Mouse (Mus musculus): ENCODE data around the gene 1700019D03Rik. TPM values are rescaled to one million over a fixed set of nuclear protein-coding genes. Genes with fewer than 3 reads are reported as not detected.

The 1700019D03Rik gene
- 0.42 and 1.4 TPM in 2 replicates for polyA plus RNA-seq (2012; rRNA removed)

DNA sequence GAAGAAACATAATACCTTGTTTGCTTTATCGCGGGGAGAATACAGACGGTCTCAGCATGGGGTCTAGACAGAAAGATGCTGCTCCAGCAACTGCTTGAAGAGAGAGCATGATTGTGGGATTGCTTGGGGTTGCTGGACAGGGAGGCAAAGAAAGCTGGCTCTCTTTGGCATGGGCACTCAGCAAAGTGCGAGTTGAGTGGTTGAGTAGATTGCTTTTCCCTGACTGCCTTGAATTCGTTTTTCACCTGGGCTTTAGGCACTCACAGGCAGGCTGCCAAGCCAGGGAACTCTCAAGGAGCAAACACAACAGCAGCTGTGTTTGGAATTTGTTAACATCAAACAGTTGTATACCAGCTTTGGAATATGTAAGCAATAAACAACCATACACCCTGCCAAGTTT, at the start of gene 1700019D03Rik:
Gene 1700019D03Rik (minus strand): TSS at position 101 of the 400 bp plus-strand sequence.
- 55% methylated on average over 5 of the region's 5 CpGs for WGBS
- H3K4me3 ChIP-seq (replicated peaks; ENCODE audit: extremely low read depth, low read depth, low read length): no peak within 1 kb of the TSS
- TF ChIP-seq POLR2A (IDR thresholded peaks at IDR 0.05; ENCODE audit: borderline replicate concordance, extremely low read depth, low read depth, low read length) (no peak), CTCF (IDR thresholded peaks at IDR 0.05; ENCODE audit: insufficient read depth, low read length) (no peak)
- no peaks in the 10 kb centered on the region; the same call in 1 of the 2 replicates for H3K4me1 ChIP-seq (ENCODE audit: control insufficient read depth, insufficient read depth, low read length)
- DNase-seq: no peak

DNA sequence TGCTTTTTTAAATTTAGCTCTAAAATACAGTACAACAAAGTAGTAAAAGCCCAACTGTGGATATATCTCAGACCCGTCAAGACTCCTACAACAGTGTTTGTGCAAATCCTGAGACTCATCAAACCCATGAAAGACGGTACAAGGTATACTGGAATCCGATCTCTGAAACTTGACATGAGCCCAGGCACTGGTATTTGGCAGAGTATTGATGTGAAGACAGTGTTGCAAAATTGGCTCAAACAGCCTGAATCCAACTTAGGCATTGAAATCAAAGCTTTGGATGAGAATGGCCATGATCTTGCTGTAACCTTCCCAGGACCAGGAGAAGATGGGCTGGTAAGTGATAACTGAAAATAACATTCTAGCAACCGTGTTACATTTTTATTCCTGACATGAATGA, 43.9 kb upstream of the 1700019D03Rik start:
- H3K4me1 ChIP-seq (ENCODE audit: control insufficient read depth, insufficient read depth, low read length): no peaks in the 10 kb centered on the region
- 78% methylated on average over 4 of the region's 4 CpGs for WGBS
- DNase-seq: no peak
- no peak overlapping the region for H3K4me3 ChIP-seq (replicated peaks; ENCODE audit: extremely low read depth, low read depth, low read length)
- TF ChIP-seq POLR2A (IDR thresholded peaks at IDR 0.05; ENCODE audit: borderline replicate concordance, extremely low read depth, low read depth, low read length) (no peak), CTCF (IDR thresholded peaks at IDR 0.05; ENCODE audit: insufficient read depth, low read length) (no peak)

DNA sequence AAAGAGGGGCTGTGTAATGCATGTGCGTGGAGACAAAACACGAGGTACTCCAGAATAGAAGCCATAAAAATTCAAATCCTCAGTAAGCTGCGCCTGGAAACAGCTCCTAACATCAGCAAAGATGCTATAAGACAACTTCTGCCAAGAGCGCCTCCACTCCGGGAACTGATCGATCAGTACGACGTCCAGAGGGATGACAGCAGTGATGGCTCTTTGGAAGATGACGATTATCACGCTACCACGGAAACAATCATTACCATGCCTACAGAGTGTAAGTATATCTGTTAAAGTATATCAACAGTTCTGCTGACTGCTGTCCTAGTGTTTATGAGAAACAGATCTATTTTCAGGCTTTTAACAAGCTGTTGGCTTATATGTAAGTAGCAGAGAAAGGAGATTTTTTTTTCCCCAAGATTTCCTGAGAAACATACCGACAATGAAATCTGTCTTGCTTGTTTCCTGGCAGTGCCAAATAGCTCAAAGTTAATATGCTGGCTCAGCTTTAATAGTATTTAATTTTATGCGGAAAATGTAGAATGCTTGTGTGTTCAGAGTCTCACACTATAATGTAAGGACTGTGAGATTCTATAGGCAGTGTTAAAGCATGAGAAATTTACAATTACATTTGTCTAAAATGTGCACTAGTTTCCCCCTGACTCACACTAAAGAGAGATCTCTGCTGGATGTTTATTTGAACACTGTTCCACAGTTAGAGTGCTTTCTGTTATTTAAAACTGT, 42.1 kb upstream of the 1700019D03Rik start:
- H3K4me3 ChIP-seq (replicated peaks; ENCODE audit: extremely low read depth, low read depth, low read length): no peak overlapping the region
- DNase-seq: no peak
- TF ChIP-seq CTCF (IDR thresholded peaks at IDR 0.05; ENCODE audit: insufficient read depth, low read length) (no peak), POLR2A (IDR thresholded peaks at IDR 0.05; ENCODE audit: borderline replicate concordance, extremely low read depth, low read depth, low read length) (no peak)
- H3K4me1 ChIP-seq (ENCODE audit: control insufficient read depth, insufficient read depth, low read length): no peaks in the 10 kb centered on the region
- WGBS: 44% methylated on average over 13 of the region's 13 CpGs

DNA sequence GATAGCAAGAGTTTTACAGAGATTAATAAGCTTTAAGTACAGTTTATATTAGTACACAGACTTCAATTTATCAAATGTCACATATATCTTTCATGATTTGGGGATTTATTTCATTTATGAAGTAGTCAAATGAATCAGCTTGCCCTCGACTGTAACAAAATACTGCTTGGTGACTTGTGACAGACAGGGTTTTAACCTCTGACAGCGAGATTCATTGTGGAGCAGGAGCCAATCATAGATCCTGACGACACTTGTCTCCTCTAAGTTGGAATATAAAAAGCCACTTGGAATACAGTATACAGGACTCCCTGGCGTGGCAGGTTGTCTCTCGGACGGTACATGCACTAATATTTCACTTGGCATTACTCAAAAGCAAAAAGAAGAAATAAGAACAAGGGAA, 41.4 kb upstream of the 1700019D03Rik start, which contains the start of gene Mstn:
Gene Mstn (plus strand): TSS at position 301 of the 400 bp plus-strand sequence.
- Histone ChIP-seq H3K4me3 (replicated peaks; ENCODE audit: extremely low read depth, low read depth, low read length) (no peak within 1 kb of the TSS), H3K4me1 (ENCODE audit: control insufficient read depth, insufficient read depth, low read length) (no peaks in the 10 kb centered on the region)
- DNase-seq: no peak
- TF ChIP-seq POLR2A (IDR thresholded peaks at IDR 0.05; ENCODE audit: borderline replicate concordance, extremely low read depth, low read depth, low read length) (no peak), CTCF (IDR thresholded peaks at IDR 0.05; ENCODE audit: insufficient read depth, low read length) (no peak)
- 49% methylated on average over 6 of the region's 6 CpGs for WGBS

DNA sequence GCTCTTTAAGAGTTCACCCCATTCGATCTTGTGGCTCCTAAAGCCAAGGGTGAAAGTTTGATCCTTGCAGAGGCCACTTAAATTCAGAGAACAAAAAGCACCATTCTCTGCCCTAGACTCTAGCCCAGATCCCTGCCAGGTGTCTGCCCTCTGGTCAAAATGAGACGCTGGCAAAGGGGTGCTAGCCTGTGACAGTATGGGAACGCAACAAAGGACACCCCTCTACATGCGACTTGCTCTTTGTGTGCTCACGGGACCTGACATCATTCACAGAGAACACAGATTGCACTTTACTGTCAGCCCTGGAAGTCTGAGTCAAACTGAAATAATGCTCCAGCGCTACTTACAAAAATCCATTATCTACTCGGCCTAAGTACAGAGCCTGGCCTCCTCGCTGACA, 40.5 kb upstream of the 1700019D03Rik start:
- 64% methylated on average over 8 of the region's 8 CpGs for WGBS
- Histone ChIP-seq H3K4me1 (ENCODE audit: control insufficient read depth, insufficient read depth, low read length) (no peaks in the 10 kb centered on the region), H3K4me3 (replicated peaks; ENCODE audit: extremely low read depth, low read depth, low read length) (no peak overlapping the region)
- TF ChIP-seq CTCF (IDR thresholded peaks at IDR 0.05; ENCODE audit: insufficient read depth, low read length) (no peak), POLR2A (IDR thresholded peaks at IDR 0.05; ENCODE audit: borderline replicate concordance, extremely low read depth, low read depth, low read length) (no peak)
- no peak for DNase-seq

DNA sequence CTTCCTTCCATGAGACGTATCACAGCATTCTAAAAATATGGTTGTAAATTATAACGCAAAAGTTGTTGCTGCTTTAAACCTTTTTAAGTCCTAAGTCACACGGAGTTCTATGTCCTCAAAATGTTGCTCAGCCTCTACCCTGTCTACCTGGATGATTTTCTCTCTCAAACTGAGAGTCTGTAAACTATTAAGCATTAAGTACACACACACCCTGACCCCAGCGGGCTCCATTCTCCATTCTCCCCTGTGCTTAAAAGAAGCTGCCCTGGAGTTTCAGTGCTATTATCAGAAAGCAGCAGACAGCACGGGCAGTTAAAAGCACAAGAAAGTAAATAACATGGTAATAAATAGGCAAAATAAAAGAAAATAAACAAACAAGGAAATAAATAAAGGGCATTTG, 39.1 kb upstream of the 1700019D03Rik start:
- 59% methylated on average over 5 of the region's 5 CpGs for WGBS
- TF ChIP-seq CTCF (IDR thresholded peaks at IDR 0.05; ENCODE audit: insufficient read depth, low read length): no peak
- TF ChIP-seq POLR2A (IDR thresholded peaks at IDR 0.05; ENCODE audit: borderline replicate concordance, extremely low read depth, low read depth, low read length): no peak

DNA sequence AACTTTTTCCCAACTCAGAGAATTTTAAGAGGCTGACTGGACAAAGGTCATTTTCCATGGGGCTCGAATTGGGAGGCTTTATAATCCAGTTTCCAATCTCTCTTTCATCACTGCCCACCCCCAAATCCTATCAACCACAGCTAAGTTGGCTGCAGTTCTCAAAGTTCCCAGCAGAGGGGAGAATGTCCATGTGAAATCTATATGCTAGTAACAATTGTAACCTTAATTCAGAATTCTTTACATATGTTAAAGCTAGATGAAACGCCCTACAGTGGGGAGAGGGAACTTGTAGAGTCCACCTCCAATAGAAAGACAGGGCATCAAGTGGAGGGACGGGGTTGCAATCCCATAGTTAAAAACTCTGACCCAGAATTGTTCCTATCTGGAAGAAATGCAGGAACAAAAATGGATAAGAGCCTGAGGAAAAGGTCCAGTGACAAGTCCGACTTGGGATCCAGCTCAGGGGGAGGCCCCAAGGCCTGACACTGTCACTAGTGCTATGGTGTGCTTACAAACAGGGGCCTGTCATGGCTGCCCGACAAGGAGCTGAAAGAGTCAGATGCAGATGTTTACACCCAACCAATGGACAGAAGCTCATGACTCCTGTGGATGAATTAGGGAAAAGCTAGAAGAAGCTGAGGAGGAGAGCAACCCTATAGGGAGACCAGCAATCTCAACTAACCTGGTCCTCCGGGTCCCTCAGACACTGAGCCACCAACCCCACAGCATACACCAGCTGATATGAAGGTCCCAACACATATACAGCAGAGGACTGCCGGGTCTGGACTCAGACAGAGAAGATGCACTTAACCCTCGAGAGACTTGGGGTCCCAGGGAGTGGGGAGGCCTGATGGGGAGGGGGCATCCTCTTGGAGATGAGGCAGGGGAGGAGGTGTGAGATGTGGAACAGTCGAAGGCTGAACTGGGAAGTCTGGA, 33.4 kb upstream of the 1700019D03Rik start:
- DNase-seq: peak; percentile 42
- H3K4me1 ChIP-seq (ENCODE audit: control insufficient read depth, insufficient read depth, low read length): no peaks in the 10 kb centered on the region
- no peak overlapping the region for H3K4me3 ChIP-seq (replicated peaks; ENCODE audit: extremely low read depth, low read depth, low read length)
- no peak for TF ChIP-seq POLR2A (IDR thresholded peaks at IDR 0.05; ENCODE audit: borderline replicate concordance, extremely low read depth, low read depth, low read length)
- 0 out of 2 replicates have a peak, but pooled peaks have one; percentile 3 for TF ChIP-seq CTCF (IDR thresholded peaks at IDR 0.05; ENCODE audit: insufficient read depth, low read length)
- 46% methylated on average over 9 of the region's 9 CpGs for WGBS

More for the DNA sequence above, 39.1 kb upstream of the 1700019D03Rik start:
- DNase-seq: no peak
- H3K4me3 ChIP-seq (replicated peaks; ENCODE audit: extremely low read depth, low read depth, low read length): no peak overlapping the region
- no peaks in the 10 kb centered on the region for H3K4me1 ChIP-seq (ENCODE audit: control insufficient read depth, insufficient read depth, low read length)

DNA sequence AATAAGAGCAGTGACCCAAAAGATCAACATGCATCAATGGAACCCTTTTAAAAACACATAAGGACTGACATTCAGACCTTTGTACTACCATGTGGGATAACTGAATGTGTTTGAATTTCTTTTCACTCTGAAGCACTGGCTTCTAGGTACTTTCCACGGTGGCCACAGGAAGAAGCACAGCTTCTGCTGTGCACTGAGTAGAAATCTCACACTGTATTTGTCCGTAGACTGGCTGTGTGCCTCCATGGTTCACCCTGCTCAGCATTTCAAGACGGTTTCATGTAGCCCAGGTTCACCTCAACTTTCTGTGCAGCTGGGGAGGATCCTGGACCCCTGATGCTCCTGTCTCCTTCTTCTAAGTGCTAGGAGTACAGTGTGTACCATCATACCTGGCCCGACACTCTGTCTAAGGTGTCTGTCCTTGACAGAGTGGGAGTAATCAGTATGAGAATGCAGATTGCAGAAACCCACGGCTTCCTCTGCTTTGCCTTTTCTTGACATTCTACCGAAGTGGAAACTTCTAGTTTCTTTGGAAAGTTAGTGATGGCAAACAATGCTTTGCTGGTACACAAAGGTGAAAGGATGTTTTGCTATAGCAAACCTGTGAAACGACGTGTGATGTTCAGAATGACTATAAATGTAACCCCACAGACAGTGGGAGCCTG, 29.9 kb upstream of the 1700019D03Rik start:
- Histone ChIP-seq H3K4me1 (ENCODE audit: control insufficient read depth, insufficient read depth, low read length) (no peaks in the 10 kb centered on the region), H3K4me3 (replicated peaks; ENCODE audit: extremely low read depth, low read depth, low read length) (no peak overlapping the region)
- TF ChIP-seq POLR2A (IDR thresholded peaks at IDR 0.05; ENCODE audit: borderline replicate concordance, extremely low read depth, low read depth, low read length) (no peak), CTCF (IDR thresholded peaks at IDR 0.05; ENCODE audit: insufficient read depth, low read length) (no peak)
- 79% methylated on average over 8 of the region's 8 CpGs for WGBS
- no peak for DNase-seq

DNA sequence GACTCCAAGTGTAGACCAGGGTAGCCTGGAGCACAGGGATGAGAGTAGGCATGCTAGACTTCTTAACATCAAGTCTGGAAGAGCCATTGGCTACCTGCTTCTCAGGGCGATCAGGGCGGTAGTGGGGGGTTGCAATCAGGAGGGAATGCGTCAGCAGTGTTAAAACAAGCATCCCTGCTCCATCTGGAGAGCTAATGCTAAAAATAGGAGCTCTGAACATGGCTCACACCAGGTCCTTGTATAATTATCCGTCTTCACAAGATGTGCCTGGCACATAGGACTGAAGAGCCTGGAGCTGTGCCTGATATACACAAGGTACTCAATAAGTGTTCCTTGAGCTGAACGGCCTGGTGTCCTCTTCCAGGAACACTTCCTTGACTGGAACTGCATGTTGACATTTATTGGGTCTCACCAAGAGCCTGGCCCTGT, 17.5 kb upstream of the 1700019D03Rik start:
- WGBS: 72% methylated on average over 5 of the region's 5 CpGs
- H3K4me1 ChIP-seq (ENCODE audit: control insufficient read depth, insufficient read depth, low read length): no peaks in the 10 kb centered on the region
- no peak for DNase-seq
- TF ChIP-seq POLR2A (IDR thresholded peaks at IDR 0.05; ENCODE audit: borderline replicate concordance, extremely low read depth, low read depth, low read length) (no peak), CTCF (IDR thresholded peaks at IDR 0.05; ENCODE audit: insufficient read depth, low read length) (no peak)
- H3K4me3 ChIP-seq (replicated peaks; ENCODE audit: extremely low read depth, low read depth, low read length): no peak overlapping the region

Data from lung, adult 2 months (tissue).